Mouse (Mus musculus) forebrain, embryonic 13.5 days (tissue): ENCODE measurements around the gene Eif4g1. TPM values are rescaled to one million over a fixed set of nuclear protein-coding genes. Genes with fewer than 3 reads are reported as not detected.
A peak's percentile ranks its signal among the peaks of the same experiment; 100 is the strongest.

ENCODE experiments used
- ATAC-seq: fragments of 200-750 bp; cut with Nextera tagmentation; 2 replicates; pipeline ENCODE4 v1.8.0; 2017
- H3K27ac ChIP-seq: fragments of 300-500 bp; sonication (generic); 2 replicates; pipeline ENCODE4 v1.5.1; 2015; ENCODE audit warnings: inconsistent platforms, mild to moderate bottlenecking, moderate library complexity
- H3K27me3 ChIP-seq: fragments of 300-500 bp; sonication (generic); 2 replicates; pipeline ENCODE4 v1.6.1; 2015; ENCODE audit warnings: mild to moderate bottlenecking, inconsistent platforms
- H3K36me3 ChIP-seq: fragments of 300-500 bp; sonication (generic); 2 replicates; pipeline ENCODE4 v1.6.1; 2015; ENCODE audit warnings: mild to moderate bottlenecking, inconsistent platforms; ENCODE audit not compliant: poor library complexity, severe bottlenecking
- H3K4me1 ChIP-seq: fragments of 300-500 bp; sonication (generic); 2 replicates; pipeline ENCODE4 v1.6.1; 2015; ENCODE audit warnings: inconsistent platforms
- H3K4me2 ChIP-seq: fragments of 300-500 bp; sonication (generic); 2 replicates; pipeline ENCODE4 v1.6.1; 2015; ENCODE audit warnings: inconsistent platforms, mild to moderate bottlenecking, moderate library complexity
- H3K4me3 ChIP-seq: fragments of 300-500 bp; sonication (generic); 2 replicates; pipeline ENCODE4 v1.5.1; 2015; ENCODE audit warnings: mild to moderate bottlenecking, inconsistent platforms
- H3K9ac ChIP-seq: fragments of 300-500 bp; sonication (generic); 2 replicates; pipeline ENCODE4 v1.6.1; 2015; ENCODE audit warnings: mild to moderate bottlenecking, inconsistent platforms
- H3K9me3 ChIP-seq: fragments of 300-500 bp; sonication (generic); replicated peaks from 2 replicates; pipeline ENCODE4 v1.6.1; 2016; ENCODE audit warnings: inconsistent platforms
- WGBS: fragments of 180-500 bp; shearing (Covaris S2); methylation state at CpG from one replicate; pipeline ENCODE4 v1.1.7; 2015; 5-methylcytosine and 5-hydroxymethylcytosine counted together
- polyA plus RNA-seq: library from polyadenylated mRNA; unstranded; fragments of >200 nt; fragmentation: Nextera tagmentation; extraction: Ambion mirVana; gene quantifications from 2 replicates; pipeline ENCODE4 v1.2.1, GENCODE M21; 2015

Eif4g1 gene
- polyA plus RNA-seq, 1 experiment from 2014 or later: 146 TPM

GRCm38 (mm10) chr16:20638367-20638766, 29.7 kb upstream of the Eif4g1 start:
- peak; percentile 72; the same call in 1 of the 2 replicates for ATAC-seq
- no peaks in the 10 kb centered on the region for H3K27me3 ChIP-seq
- no peak overlapping the region for H3K9ac ChIP-seq
- no peak overlapping the region; the same call in 1 of the 2 replicates for H3K27ac ChIP-seq
- no peak overlapping the region for H3K4me3 ChIP-seq
- H3K4me2 ChIP-seq: no peak overlapping the region
- 0 out of 2 replicates have a peak, but pooled peaks cover 1% of the 10 kb centered on the region for H3K36me3 ChIP-seq
- H3K4me1 ChIP-seq: 0 out of 2 replicates have a peak, but pooled peaks cover 10% of the 10 kb centered on the region
- 70% methylated on average over 8 of the region's 8 CpGs for WGBS
- no peaks in the 10 kb centered on the region for H3K9me3 ChIP-seq

GRCm38 (mm10) chr16:20642161-20642560, 26.0 kb upstream of the Eif4g1 start:
- Histone ChIP-seq H3K9me3 (no peaks in the 10 kb centered on the region), H3K36me3 (peaks cover 4% of the 10 kb centered on the region; the same call in 1 of the 2 replicates), H3K4me3 (no peak overlapping the region), H3K4me1 (0 out of 2 replicates have a peak, but pooled peaks cover 10% of the 10 kb centered on the region), H3K4me2 (no peak overlapping the region), H3K9ac (no peak overlapping the region), H3K27me3 (no peaks in the 10 kb centered on the region), H3K27ac (no peak overlapping the region)
- peak; percentile 75 for ATAC-seq
- 1% methylated on average over 8 of the region's 8 CpGs for WGBS

GRCm38 (mm10) chr16:20643911-20644310, 24.2 kb upstream of the Eif4g1 start:
- H3K9me3 ChIP-seq: no peaks in the 10 kb centered on the region
- no peaks in the 10 kb centered on the region for H3K4me1 ChIP-seq
- WGBS: 88% methylated on average over 7 of the region's 7 CpGs
- no peaks in the 10 kb centered on the region for H3K27me3 ChIP-seq
- H3K9ac ChIP-seq: no peak overlapping the region
- no peak overlapping the region for H3K4me3 ChIP-seq
- no peak overlapping the region for H3K4me2 ChIP-seq
- peaks cover 4% of the 10 kb centered on the region; the same call in 1 of the 2 replicates for H3K36me3 ChIP-seq
- H3K27ac ChIP-seq: no peak overlapping the region
- no peak for ATAC-seq

GRCm38 (mm10) chr16:20651076-20651946, 16.8 kb upstream of the Eif4g1 start, which contains the start of gene Psmd2:
TSS of gene Psmd2 (plus strand) at chr16:20651652.
- ATAC-seq: peak; percentile 98
- no peaks in the 10 kb centered on the region for H3K27me3 ChIP-seq
- peak within 1 kb of the TSS; percentile 97 for H3K4me2 ChIP-seq
- peak within 1 kb of the TSS; percentile 91 for H3K9ac ChIP-seq
- H3K4me1 ChIP-seq: peaks cover 19% of the 10 kb centered on the region
- peaks cover 20% of the 10 kb centered on the region for H3K36me3 ChIP-seq
- peak within 1 kb of the TSS; percentile 75 for H3K27ac ChIP-seq
- H3K9me3 ChIP-seq: no peaks in the 10 kb centered on the region
- peak within 1 kb of the TSS; percentile 84 for H3K4me3 ChIP-seq
- 2% methylated on average over 46 of the region's 46 CpGs for WGBS

- H3K4me3 ChIP-seq: peak overlapping the region; percentile 84
- H3K36me3 ChIP-seq: peaks cover 26% of the 10 kb centered on the region
- H3K9me3 ChIP-seq: no peaks in the 10 kb centered on the region
- ATAC-seq: no peak
- H3K27ac ChIP-seq: peak overlapping the region; percentile 75; the same call in 1 of the 2 replicates
- H3K4me1 ChIP-seq: peaks cover 19% of the 10 kb centered on the region
- H3K27me3 ChIP-seq: no peaks in the 10 kb centered on the region
- H3K9ac ChIP-seq: peak overlapping the region; percentile 91
- peak overlapping the region; percentile 97 for H3K4me2 ChIP-seq
- WGBS: 10% methylated on average over 12 of the region's 12 CpGs
Measured at GRCm38 (mm10) chr16:20651947-20652310, 16.2 kb upstream of the Eif4g1 start.

GRCm38 (mm10) chr16:20653315-20653714, 14.8 kb upstream of the Eif4g1 start:
- WGBS: 51% methylated on average over 2 of the region's 2 CpGs
- Histone ChIP-seq H3K9me3 (no peaks in the 10 kb centered on the region), H3K9ac (no peak overlapping the region), H3K27ac (no peak overlapping the region), H3K4me3 (no peak overlapping the region), H3K36me3 (peaks cover 40% of the 10 kb centered on the region), H3K4me2 (peak overlapping the region; percentile 97; the same call in 1 of the 2 replicates), H3K27me3 (no peaks in the 10 kb centered on the region), H3K4me1 (peaks cover 19% of the 10 kb centered on the region)
- ATAC-seq: no peak

- H3K27ac ChIP-seq: no peak overlapping the region
- ATAC-seq: no peak
- no peak overlapping the region for H3K9ac ChIP-seq
- no peaks in the 10 kb centered on the region for H3K27me3 ChIP-seq
- no peak overlapping the region for H3K4me3 ChIP-seq
- H3K36me3 ChIP-seq: peaks cover 83% of the 10 kb centered on the region
- WGBS: 92% methylated on average over 4 of the region's 4 CpGs
- H3K4me1 ChIP-seq: peaks cover 8% of the 10 kb centered on the region
- no peak overlapping the region for H3K4me2 ChIP-seq
- no peaks in the 10 kb centered on the region for H3K9me3 ChIP-seq
Measured at GRCm38 (mm10) chr16:20657661-20658060, 10.5 kb upstream of the Eif4g1 start.

- WGBS: 91% methylated on average over 3 of the region's 3 CpGs
- no peak overlapping the region for H3K4me3 ChIP-seq
- peaks cover 16% of the 10 kb centered on the region for H3K36me3 ChIP-seq
- H3K4me2 ChIP-seq: no peak overlapping the region
- H3K27me3 ChIP-seq: no peaks in the 10 kb centered on the region
- H3K27ac ChIP-seq: no peak overlapping the region
- no peak for ATAC-seq
- no peaks in the 10 kb centered on the region for H3K9me3 ChIP-seq
- H3K4me1 ChIP-seq: peaks cover 26% of the 10 kb centered on the region
- H3K9ac ChIP-seq: no peak overlapping the region
Measured at GRCm38 (mm10) chr16:20670291-20670690, 2.2 kb downstream of the Eif4g1 start.

- peak overlapping the region; percentile 97 for H3K4me3 ChIP-seq
- H3K36me3 ChIP-seq: peaks cover 29% of the 10 kb centered on the region
- H3K9ac ChIP-seq: no peak overlapping the region; the same call in 1 of the 2 replicates
- no peak overlapping the region for H3K27ac ChIP-seq
- no peaks in the 10 kb centered on the region for H3K9me3 ChIP-seq
- no peak for ATAC-seq
- 22% methylated on average over 6 of the region's 6 CpGs for WGBS
- H3K4me1 ChIP-seq: peaks cover 29% of the 10 kb centered on the region
- peak overlapping the region; percentile 96 for H3K4me2 ChIP-seq
- H3K27me3 ChIP-seq: no peaks in the 10 kb centered on the region
Measured at GRCm38 (mm10) chr16:20671886-20672285, 3.8 kb downstream of the Eif4g1 start.

- no peaks in the 10 kb centered on the region for H3K27me3 ChIP-seq
- H3K9me3 ChIP-seq: no peaks in the 10 kb centered on the region
- under 1% methylated on average over 32 of the region's 38 CpGs for WGBS
- peaks cover 34% of the 10 kb centered on the region for H3K36me3 ChIP-seq
- H3K4me3 ChIP-seq: peak overlapping the region; percentile 97
- peak overlapping the region; percentile 97 for H3K9ac ChIP-seq
- peaks cover 29% of the 10 kb centered on the region for H3K4me1 ChIP-seq
- peak overlapping the region; percentile 96 for H3K4me2 ChIP-seq
- peak; percentile 97 for ATAC-seq
- H3K27ac ChIP-seq: peak overlapping the region; percentile 90
Measured at GRCm38 (mm10) chr16:20672500-20672902, 4.4 kb downstream of the Eif4g1 start.

GRCm38 (mm10) chr16:20672965-20673705, 5.0 kb downstream of the Eif4g1 start:
- Histone ChIP-seq H3K4me2 (peak overlapping the region; percentile 96), H3K9ac (peak overlapping the region; percentile 97), H3K4me1 (peaks cover 35% of the 10 kb centered on the region), H3K27me3 (no peaks in the 10 kb centered on the region), H3K27ac (peak overlapping the region; percentile 90), H3K4me3 (peak overlapping the region; percentile 97), H3K36me3 (peaks cover 41% of the 10 kb centered on the region), H3K9me3 (no peaks in the 10 kb centered on the region)
- WGBS: under 1% methylated on average over 23 of the region's 78 CpGs
- ATAC-seq: peak; percentile 87
